Mouse (Mus musculus) bone marrow macrophage, adult 2 months (primary cell): ENCODE data around the gene Aldh9a1.

Experiments used
- CTCF ChIP-seq: IDR thresholded peaks from 2 replicates; pipeline ENCODE4 v1.5.1; 2012; ENCODE audit warnings: low read depth, mild to moderate bottlenecking, low read length, moderate library complexity
- POLR2A ChIP-seq: IDR thresholded peaks from 2 replicates; pipeline ENCODE4 v1.6.1; 2012; ENCODE audit warnings: mild to moderate bottlenecking, low read depth, low read length, borderline replicate concordance

- TF ChIP-seq CTCF (no peak), POLR2A (no peak)
Observed at GRCm38 (mm10) chr1:167392031-167392640, 42.3 kb downstream of the Aldh9a1 start.
